Mouse (Mus musculus) forebrain, embryonic 12.5 days (tissue): Measurements from ENCODE around the gene Akr7a5. TPM values are rescaled to one million over a fixed set of nuclear protein-coding genes. Genes with fewer than 3 reads are reported as not detected.

Source experiments
- ATAC-seq: fragments of 200-750 bp; cut with Nextera tagmentation; 2 replicates; pipeline ENCODE4 v1.8.0; 2017; ENCODE audit warnings: moderate TSS enrichment; ENCODE audit not compliant: low FRiP score
- H3K27ac ChIP-seq: fragments of 300-500 bp; sonication (generic); 2 replicates; pipeline ENCODE4 v1.5.1; 2016; ENCODE audit warnings: mild to moderate bottlenecking
- H3K27me3 ChIP-seq: fragments of 300-500 bp; sonication (generic); 2 replicates; pipeline ENCODE4 v1.6.1; 2016; ENCODE audit warnings: mild to moderate bottlenecking
- H3K36me3 ChIP-seq: fragments of 300-500 bp; sonication (generic); replicated peaks from 2 replicates; pipeline ENCODE4 v1.6.1; 2016; ENCODE audit warnings: mild to moderate bottlenecking
- H3K4me1 ChIP-seq: fragments of 300-500 bp; sonication (generic); 2 replicates; pipeline ENCODE4 v1.6.1; 2016
- H3K4me2 ChIP-seq: fragments of 300-500 bp; sonication (generic); 2 replicates; pipeline ENCODE4 v1.6.1; 2016; ENCODE audit warnings: mild to moderate bottlenecking, moderate library complexity
- H3K4me3 ChIP-seq: fragments of 300-500 bp; sonication (generic); replicated peaks from 2 replicates; pipeline ENCODE4 v1.5.1; 2016; ENCODE audit warnings: mild to moderate bottlenecking
- H3K9ac ChIP-seq: fragments of 300-500 bp; sonication (generic); 2 replicates; pipeline ENCODE4 v1.6.1; 2016; ENCODE audit warnings: mild to moderate bottlenecking
- H3K9me3 ChIP-seq: fragments of 300-500 bp; sonication (generic); 2 replicates; pipeline ENCODE4 v1.6.1; 2016
- WGBS: fragments of 180-500 bp; shearing (Covaris S2); methylation state at CpG from one replicate; pipeline ENCODE4 v1.1.7; 2016; 5-methylcytosine and 5-hydroxymethylcytosine counted together
- polyA plus RNA-seq: library from polyadenylated mRNA; unstranded; fragments of >200 nt; fragmentation: Nextera tagmentation; extraction: Ambion mirVana; gene quantifications from 2 replicates; pipeline ENCODE4 v1.2.1, GENCODE M21; 2016

Akr7a5 gene
- polyA plus RNA-seq, 1 experiment from 2014 or later = 78.1 TPM

DNA sequence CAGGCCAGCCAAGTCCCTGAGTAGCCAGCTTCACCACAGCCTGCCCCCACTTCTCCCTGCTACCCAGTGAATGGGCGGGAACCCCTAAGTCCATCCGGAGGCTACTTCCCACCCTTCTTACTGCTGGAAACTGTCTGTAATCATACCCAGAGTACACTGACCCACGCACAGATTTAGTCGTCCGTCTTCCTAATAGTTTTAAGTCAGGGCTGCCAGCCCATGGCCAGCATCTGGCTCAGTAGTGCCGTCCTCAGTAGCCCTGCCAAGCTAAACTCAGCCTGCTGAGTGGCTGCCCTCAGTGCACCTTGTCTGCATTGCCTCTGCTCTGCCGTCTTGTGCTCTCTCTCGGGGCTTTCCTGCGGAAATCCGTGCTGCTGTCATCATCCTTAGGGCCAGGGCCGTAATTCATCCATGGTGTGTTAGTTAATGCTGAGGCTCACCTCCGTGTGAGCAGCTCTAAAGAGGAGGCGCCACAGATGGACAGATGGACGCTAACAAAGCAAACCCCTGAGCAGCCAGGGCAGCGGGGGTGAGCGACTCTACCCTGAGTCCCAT is 28.7 kb upstream of the Akr7a5 start:
- ATAC-seq = no peak
- Histone ChIP-seq H3K9me3 (no peaks in the 10 kb centered on the region), H3K4me1 (0 out of 2 replicates have a peak, but pooled peaks cover 4% of the 10 kb centered on the region), H3K27me3 (no peaks in the 10 kb centered on the region), H3K9ac (no peak overlapping the region), H3K4me2 (no peak overlapping the region), H3K4me3 (no peak overlapping the region), H3K36me3 (peaks cover 51% of the 10 kb centered on the region), H3K27ac (no peak overlapping the region)
- 94% methylated on average over 16 of the region's 16 CpGs for WGBS

DNA sequence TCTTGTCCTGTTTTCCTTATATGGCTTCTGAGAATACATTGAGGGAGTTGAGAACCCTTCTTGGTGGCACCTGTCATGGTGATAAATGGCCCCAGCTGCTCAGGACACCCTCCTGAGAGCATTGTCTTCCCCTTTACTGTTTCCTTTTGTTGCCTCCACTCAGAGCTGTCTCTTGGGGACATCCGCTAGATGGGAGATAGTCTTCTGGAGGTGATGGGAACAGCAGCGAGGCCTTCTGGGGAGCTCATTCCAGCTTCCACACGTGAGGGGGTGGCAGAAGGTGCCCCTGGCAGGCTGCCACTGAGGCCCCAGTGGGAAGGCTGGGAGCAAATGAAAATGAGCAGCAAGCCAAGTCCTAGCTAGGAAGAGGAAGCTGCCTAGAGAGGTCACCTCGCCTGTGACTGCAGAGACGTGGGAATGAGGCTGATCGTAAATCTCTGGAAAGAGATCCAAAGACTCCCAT is 27.6 kb upstream of the Akr7a5 start:
- H3K27me3 ChIP-seq = no peaks in the 10 kb centered on the region
- WGBS = 89% methylated on average over 6 of the region's 6 CpGs
- 0 out of 2 replicates have a peak, but pooled peaks cover 4% of the 10 kb centered on the region for H3K4me1 ChIP-seq
- H3K36me3 ChIP-seq = peaks cover 61% of the 10 kb centered on the region
- no peak overlapping the region for H3K9ac ChIP-seq
- no peak for ATAC-seq
- H3K27ac ChIP-seq = no peak overlapping the region
- no peaks in the 10 kb centered on the region for H3K9me3 ChIP-seq
- H3K4me3 ChIP-seq = no peak overlapping the region
- H3K4me2 ChIP-seq = no peak overlapping the region

DNA sequence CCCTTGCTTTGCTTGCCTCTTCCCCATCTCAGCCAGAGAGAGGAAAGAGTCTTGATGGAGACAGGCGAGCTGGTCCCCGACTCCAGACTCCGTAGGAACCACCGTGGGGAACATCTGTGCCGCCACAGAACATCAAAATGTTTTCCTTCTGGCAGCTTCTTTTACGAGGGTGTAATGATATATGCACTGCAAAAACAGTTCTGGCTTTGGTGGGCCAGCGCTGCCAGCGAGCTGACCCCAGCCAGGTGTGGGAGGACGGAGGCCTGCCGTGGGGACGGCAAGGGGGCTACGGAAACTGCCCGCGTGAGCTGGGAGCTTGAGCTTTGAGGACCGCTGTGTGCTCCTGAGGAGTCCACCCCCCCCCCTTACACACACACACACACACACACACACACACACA is 25.7 kb upstream of the Akr7a5 start:
- Histone ChIP-seq H3K4me3 (no peak overlapping the region), H3K9ac (no peak overlapping the region), H3K27me3 (no peaks in the 10 kb centered on the region), H3K27ac (0 out of 2 replicates have a peak overlapping the region, but pooled peaks have one; percentile 2), H3K9me3 (no peaks in the 10 kb centered on the region), H3K4me2 (no peak overlapping the region), H3K36me3 (peaks cover 74% of the 10 kb centered on the region), H3K4me1 (0 out of 2 replicates have a peak, but pooled peaks cover 4% of the 10 kb centered on the region)
- WGBS = 93% methylated on average over 13 of the region's 15 CpGs
- ATAC-seq = no peak

DNA sequence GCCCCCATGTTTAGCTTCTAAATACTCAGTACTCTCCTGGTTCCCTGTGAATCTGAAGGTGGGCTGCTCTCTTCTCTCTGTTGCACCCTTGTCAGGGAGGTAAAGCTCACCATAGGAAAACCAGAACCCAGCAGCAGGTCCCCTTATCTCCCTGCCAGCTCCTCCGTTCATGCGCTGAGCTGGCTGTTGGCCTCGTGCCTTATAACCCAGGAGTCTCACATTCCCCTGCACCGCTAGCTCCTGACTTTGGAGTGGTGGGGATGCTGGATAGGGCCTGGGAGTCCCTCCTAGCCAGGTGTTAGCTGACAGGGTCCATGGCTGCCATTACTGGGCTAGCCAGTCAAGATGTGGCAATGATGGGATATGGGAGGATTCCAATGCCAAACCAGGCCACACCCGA is 24.3 kb upstream of the Akr7a5 start:
- H3K9me3 ChIP-seq = no peaks in the 10 kb centered on the region
- no peak overlapping the region for H3K9ac ChIP-seq
- no peak overlapping the region for H3K27ac ChIP-seq
- no peaks in the 10 kb centered on the region for H3K27me3 ChIP-seq
- 93% methylated on average over 5 of the region's 5 CpGs for WGBS
- H3K36me3 ChIP-seq = peaks cover 73% of the 10 kb centered on the region
- no peak overlapping the region for H3K4me3 ChIP-seq
- ATAC-seq = no peak
- H3K4me2 ChIP-seq = no peak overlapping the region
- 0 out of 2 replicates have a peak, but pooled peaks cover 4% of the 10 kb centered on the region for H3K4me1 ChIP-seq

DNA sequence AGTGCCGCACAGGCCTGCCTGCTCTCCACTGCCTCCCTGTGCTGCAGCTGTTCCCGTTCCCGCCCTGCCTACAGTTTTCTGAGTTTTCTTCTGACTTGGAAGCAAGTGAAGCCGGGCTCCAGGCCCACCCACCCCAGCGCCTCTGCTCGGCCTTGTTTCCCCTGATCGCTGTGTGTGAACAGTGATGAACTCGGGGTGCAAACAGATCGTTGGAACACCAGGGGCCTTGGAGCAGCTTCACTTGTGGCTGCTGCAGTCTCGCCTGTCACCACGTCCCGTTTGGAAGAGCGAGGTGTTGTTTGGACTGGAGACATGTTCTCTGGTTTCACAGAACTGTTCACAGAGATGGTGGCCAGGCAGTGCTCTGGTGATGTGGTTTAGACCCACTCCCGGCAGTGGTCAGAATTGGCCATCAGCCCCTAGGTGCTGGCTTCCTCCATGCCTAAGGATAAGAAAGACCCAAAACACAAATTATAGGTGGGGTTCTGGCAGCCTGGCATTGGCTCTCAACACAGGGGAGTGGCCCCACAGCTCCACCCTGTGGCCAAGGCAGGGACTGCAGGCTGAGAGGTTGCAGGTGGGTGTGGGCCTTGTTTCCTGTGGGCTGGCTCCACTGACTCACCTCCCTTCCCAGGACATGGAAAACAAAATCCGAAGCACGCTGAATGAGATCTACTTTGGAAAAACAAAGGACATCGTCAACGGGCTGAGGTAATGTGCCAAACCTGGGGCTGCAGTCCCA is 23.3 kb upstream of the Akr7a5 start:
- H3K4me1 ChIP-seq = 0 out of 2 replicates have a peak, but pooled peaks cover 4% of the 10 kb centered on the region
- H3K4me3 ChIP-seq = no peak overlapping the region
- WGBS = 85% methylated on average over 18 of the region's 18 CpGs
- H3K4me2 ChIP-seq = no peak overlapping the region
- no peak overlapping the region for H3K27ac ChIP-seq
- no peak for ATAC-seq
- H3K36me3 ChIP-seq = peaks cover 67% of the 10 kb centered on the region
- H3K9ac ChIP-seq = no peak overlapping the region
- no peaks in the 10 kb centered on the region for H3K9me3 ChIP-seq
- no peaks in the 10 kb centered on the region for H3K27me3 ChIP-seq

DNA sequence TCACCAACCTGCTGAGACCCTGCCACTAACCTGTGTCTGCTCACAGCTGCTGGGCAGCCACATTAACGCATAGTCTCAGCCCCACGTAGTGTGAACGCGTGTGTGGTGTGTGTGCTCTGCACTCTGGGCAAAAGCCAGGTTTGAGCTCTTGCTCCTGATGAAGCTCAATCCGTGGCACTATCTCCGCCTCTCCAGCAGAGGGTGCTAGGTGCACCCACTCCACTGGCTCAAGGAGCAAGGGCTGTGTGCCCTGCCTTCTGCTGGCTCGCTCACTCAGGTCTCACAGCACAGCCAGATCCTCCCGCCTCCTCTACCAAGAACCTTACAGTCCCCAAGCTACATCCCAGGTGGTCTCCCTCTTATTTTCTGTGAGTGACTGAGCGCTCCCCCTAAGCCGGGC is 21.5 kb upstream of the Akr7a5 start:
- 0 out of 2 replicates have a peak, but pooled peaks have one; percentile 20 for ATAC-seq
- Histone ChIP-seq H3K27me3 (no peaks in the 10 kb centered on the region), H3K27ac (no peak overlapping the region), H3K4me1 (no peaks in the 10 kb centered on the region), H3K4me3 (no peak overlapping the region), H3K4me2 (no peak overlapping the region), H3K36me3 (peaks cover 52% of the 10 kb centered on the region), H3K9ac (no peak overlapping the region), H3K9me3 (no peaks in the 10 kb centered on the region)
- 61% methylated on average over 10 of the region's 10 CpGs for WGBS

DNA sequence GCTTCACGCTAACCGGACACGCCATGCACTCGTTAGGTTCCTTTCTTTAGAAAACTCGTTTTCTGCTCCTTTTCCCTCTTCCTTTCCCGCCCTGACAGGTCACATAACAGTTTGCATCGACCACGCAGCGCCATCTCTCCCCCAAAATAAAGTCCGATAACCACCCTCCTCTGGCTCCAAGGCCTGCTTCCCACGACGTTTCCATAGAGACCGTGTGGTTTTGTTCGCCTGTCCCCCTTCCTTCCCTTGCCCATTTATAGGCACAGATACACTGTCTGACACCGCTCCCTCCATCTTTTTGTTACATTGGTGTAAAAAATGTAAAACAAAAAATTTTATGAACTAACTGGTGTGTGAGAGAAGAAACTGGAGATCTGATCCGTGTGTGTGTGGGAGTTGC is 19.4 kb upstream of the Akr7a5 start:
- Histone ChIP-seq H3K27me3 (no peaks in the 10 kb centered on the region), H3K4me2 (no peak overlapping the region), H3K4me3 (no peak overlapping the region), H3K4me1 (no peaks in the 10 kb centered on the region), H3K9ac (no peak overlapping the region), H3K9me3 (no peaks in the 10 kb centered on the region), H3K36me3 (peaks cover 49% of the 10 kb centered on the region), H3K27ac (no peak overlapping the region)
- 81% methylated on average over 16 of the region's 16 CpGs for WGBS
- ATAC-seq = no peak

DNA sequence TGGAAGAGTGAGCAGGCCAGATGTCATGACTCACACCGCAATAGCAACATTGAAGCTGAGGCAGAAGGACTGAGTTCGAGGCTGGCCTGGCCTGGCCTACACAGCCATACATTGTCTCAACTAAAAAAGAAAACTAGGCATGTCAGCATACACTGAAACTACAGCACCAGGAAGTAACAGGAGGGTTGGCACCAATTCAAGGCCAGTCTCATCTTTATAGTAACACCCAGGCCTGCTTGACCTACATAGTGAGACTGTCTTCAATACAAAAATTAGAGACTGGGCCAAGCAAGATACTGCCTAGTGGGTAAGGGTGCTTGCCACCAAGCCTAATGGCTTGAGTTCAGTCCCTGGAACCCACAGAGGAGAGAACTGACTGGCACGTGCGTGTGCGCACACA is 18.5 kb upstream of the Akr7a5 start:
- Histone ChIP-seq H3K4me1 (no peaks in the 10 kb centered on the region), H3K9me3 (no peaks in the 10 kb centered on the region), H3K4me3 (no peak overlapping the region), H3K4me2 (no peak overlapping the region), H3K9ac (no peak overlapping the region), H3K27ac (no peak overlapping the region), H3K27me3 (no peaks in the 10 kb centered on the region), H3K36me3 (peaks cover 41% of the 10 kb centered on the region)
- whole genome bisulfite sequencing = 94% methylated on average over 5 of the region's 5 CpGs
- ATAC-seq = no peak

DNA sequence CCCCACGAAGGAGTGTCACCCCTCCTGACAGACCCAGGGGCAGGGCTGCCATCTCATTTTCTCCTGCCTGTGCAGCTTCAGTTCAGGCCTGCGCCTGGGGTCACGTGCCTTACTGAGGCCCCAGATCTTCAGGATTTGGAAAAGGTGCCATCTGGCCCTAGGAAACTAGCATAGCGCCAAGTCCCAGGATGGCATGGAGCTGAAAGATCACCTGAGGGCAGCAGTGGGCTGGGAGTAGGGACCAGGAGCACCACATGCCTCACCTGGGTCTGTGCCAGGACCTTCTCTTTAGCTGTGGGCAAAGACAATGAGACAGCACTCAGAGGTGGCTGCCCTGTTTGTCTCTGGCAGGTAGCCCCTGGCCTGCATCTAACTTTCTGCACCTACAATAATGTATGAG is 13.0 kb upstream of the Akr7a5 start:
- Histone ChIP-seq H3K36me3 (peaks cover 33% of the 10 kb centered on the region), H3K9ac (no peak overlapping the region), H3K4me3 (no peak overlapping the region), H3K4me1 (no peaks in the 10 kb centered on the region), H3K27ac (no peak overlapping the region), H3K9me3 (no peaks in the 10 kb centered on the region), H3K27me3 (no peaks in the 10 kb centered on the region), H3K4me2 (no peak overlapping the region)
- no peak for ATAC-seq
- 90% methylated on average over 4 of the region's 4 CpGs for WGBS

DNA sequence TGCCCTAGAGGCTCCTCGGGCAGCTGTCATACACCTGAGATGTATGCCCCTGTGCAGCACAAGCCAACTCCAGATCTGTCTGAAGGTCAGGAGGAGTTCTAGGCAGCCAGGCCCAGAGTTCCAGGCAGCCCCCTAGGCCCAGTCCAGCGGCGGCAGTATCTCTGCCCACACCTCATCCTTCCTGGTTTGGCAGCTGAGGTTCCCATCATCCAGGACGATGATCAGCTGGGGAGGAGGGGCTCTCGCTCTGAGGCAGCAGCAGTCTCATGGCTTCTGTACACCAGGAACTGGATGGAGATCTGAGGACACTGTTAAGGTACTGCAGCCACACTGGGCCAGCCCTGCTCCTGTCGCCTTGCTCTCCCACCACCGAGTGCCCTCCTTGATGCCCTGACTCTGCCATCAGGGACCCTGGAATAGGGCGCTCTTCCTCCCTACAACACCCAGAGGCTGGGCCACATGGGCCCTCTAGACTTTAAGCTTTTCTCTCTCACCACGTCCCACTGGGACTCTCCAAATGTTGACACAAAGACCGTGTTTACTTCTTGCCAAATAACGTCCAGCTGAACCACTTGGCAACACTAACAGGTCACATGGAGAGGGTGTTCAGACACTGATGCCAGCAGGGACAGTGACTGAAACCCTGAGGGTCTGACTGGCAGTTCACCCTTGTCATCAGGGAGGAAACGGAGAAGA is 11.7 kb upstream of the Akr7a5 start:
- H3K9me3 ChIP-seq = no peaks in the 10 kb centered on the region
- peaks cover 33% of the 10 kb centered on the region for H3K36me3 ChIP-seq
- no peak overlapping the region for H3K4me2 ChIP-seq
- no peak for ATAC-seq
- WGBS = 88% methylated on average over 12 of the region's 12 CpGs
- no peak overlapping the region for H3K27ac ChIP-seq
- H3K9ac ChIP-seq = no peak overlapping the region
- H3K4me3 ChIP-seq = no peak overlapping the region
- no peaks in the 10 kb centered on the region for H3K4me1 ChIP-seq
- H3K27me3 ChIP-seq = no peaks in the 10 kb centered on the region

DNA sequence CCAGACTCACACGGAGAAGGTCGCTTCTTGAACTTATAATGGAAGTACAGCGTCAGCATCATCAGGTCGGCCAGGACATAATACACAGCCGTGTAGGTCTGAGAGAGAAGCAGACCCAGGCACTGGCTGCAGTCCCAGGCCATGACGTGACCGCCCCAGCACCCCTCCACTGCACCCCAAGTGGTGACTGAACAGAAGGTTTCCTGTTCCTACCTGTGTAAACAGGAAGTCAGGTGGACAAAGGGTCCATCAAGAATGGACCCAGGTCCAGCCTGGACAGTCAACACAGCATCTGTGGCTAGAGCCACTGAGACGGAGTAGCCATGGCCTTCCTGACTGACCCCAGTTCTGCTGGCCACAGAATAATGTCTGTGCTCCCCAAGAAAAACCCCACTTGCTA is 8.8 kb upstream of the Akr7a5 start:
- WGBS = 87% methylated on average over 8 of the region's 8 CpGs
- no peaks in the 10 kb centered on the region for H3K27me3 ChIP-seq

DNA sequence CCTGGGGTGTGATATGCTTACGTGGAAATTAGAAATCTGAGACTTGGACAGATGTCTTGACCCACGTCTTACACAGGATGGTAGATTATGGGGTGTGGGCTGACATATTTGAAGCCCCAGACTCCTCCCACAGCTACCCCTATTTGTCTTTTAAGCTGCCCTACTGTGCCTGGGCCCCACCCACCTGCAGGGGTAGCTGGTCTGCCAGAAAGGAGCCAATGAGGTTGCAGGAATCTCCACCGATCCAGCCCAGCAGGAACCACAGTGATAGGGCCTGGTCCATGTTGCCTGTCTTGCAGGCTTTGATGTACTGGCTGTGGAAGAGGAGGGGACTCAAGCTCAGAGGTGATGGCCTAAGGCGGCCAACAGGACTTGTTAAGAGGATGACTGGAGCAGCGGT is 8.3 kb upstream of the Akr7a5 start:
- 62% methylated on average over 5 of the region's 5 CpGs for WGBS
- H3K9me3 ChIP-seq = no peaks in the 10 kb centered on the region
- H3K4me1 ChIP-seq = no peaks in the 10 kb centered on the region
- H3K9ac ChIP-seq = no peak overlapping the region
- no peak overlapping the region for H3K4me3 ChIP-seq
- no peaks in the 10 kb centered on the region for H3K27me3 ChIP-seq
- peaks cover 37% of the 10 kb centered on the region for H3K36me3 ChIP-seq
- no peak for ATAC-seq
- no peak overlapping the region for H3K4me2 ChIP-seq
- no peak overlapping the region for H3K27ac ChIP-seq

More for the DNA sequence above, 8.8 kb upstream of the Akr7a5 start:
- Histone ChIP-seq H3K27ac (no peak overlapping the region), H3K9ac (no peak overlapping the region), H3K4me3 (no peak overlapping the region), H3K9me3 (no peaks in the 10 kb centered on the region), H3K4me1 (no peaks in the 10 kb centered on the region), H3K4me2 (no peak overlapping the region), H3K36me3 (peaks cover 37% of the 10 kb centered on the region)
- no peak for ATAC-seq
